Mouse (Mus musculus) spleen, adult 12 weeks (tissue): ENCODE measurements around the gene Fzr1.
A peak's percentile ranks its signal among the peaks of the same experiment; 100 is the strongest.

Source experiments
- DNase-seq: peaks from one replicate; pipeline ENCODE4 v3.0.0; 2022; ENCODE audit warnings: low spot score

The Fzr1 gene

GRCm38 (mm10) chr10:81328386-81328785, 49.9 kb downstream of the Fzr1 start, which contains the start of gene Tbxa2r:
Gene Tbxa2r, plus strand, starts transcription at chr10:81328731.
- no peak for DNase-seq

GRCm38 (mm10) chr10:81327959-81328358, 50.4 kb downstream of the Fzr1 start:
- no peak for DNase-seq

- no peak for DNase-seq
Measured at GRCm38 (mm10) chr10:81326858-81327257, 51.5 kb downstream of the Fzr1 start.

GRCm38 (mm10) chr10:81325781-81326180, 52.5 kb downstream of the Fzr1 start:
- no peak for DNase-seq

- no peak for DNase-seq
Measured at GRCm38 (mm10) chr10:81325176-81325575, 53.1 kb downstream of the Fzr1 start.

GRCm38 (mm10) chr10:81323791-81324530, 54.4 kb downstream of the Fzr1 start:
- DNase-seq: no peak

GRCm38 (mm10) chr10:81323141-81323775, 55.1 kb downstream of the Fzr1 start:
- DNase-seq: no peak

- no peak for DNase-seq
Measured at GRCm38 (mm10) chr10:81322444-81322843, 55.9 kb downstream of the Fzr1 start.

GRCm38 (mm10) chr10:81321436-81321835, 56.9 kb downstream of the Fzr1 start:
- DNase-seq: no peak

- DNase-seq: peak; percentile 98
Measured at GRCm38 (mm10) chr10:81320550-81321347, 57.6 kb downstream of the Fzr1 start, which contains the start of gene Cactin. Gene Cactin, plus strand, starts transcription at chr10:81321103.

GRCm38 (mm10) chr10:81319741-81320549, 58.4 kb downstream of the Fzr1 start:
- no peak for DNase-seq

- DNase-seq: no peak
Measured at GRCm38 (mm10) chr10:81319330-81319699, 59.0 kb downstream of the Fzr1 start.

- DNase-seq: no peak
Measured at GRCm38 (mm10) chr10:81318589-81319329, 59.6 kb downstream of the Fzr1 start.

- DNase-seq: no peak
Measured at GRCm38 (mm10) chr10:81317273-81317672, 61.0 kb downstream of the Fzr1 start.

- DNase-seq: no peak
Measured at GRCm38 (mm10) chr10:81316338-81317060, 61.8 kb downstream of the Fzr1 start.
